Mouse (Mus musculus) heart, postnatal 36 days (tissue): Measurements from ENCODE around the gene Pacsin1. TPM values are rescaled to one million over a fixed set of nuclear protein-coding genes. Genes with fewer than 3 reads are reported as not detected.

Experiments
- DNase-seq, 2 experiments: peaks; one replicate each; pipeline ENCODE4 v3.0.0; 2021 to 2022
- intact Hi-C: fragments of 180-260 bp; cut with DNase I; formaldehyde crosslinking; loops from one replicate; pipeline ENCODE4 v1.15.1; 2025
- total RNA-seq, 2 experiments: library from RNA; stranded (reverse); gene quantifications; 2 replicates each; pipeline ENCODE4 v1.2.3; 2021

Pacsin1 gene
- total RNA-seq: under 1 TPM in 1 of 2 experiments, not detected in 1; 0.49 TPM

DNA sequence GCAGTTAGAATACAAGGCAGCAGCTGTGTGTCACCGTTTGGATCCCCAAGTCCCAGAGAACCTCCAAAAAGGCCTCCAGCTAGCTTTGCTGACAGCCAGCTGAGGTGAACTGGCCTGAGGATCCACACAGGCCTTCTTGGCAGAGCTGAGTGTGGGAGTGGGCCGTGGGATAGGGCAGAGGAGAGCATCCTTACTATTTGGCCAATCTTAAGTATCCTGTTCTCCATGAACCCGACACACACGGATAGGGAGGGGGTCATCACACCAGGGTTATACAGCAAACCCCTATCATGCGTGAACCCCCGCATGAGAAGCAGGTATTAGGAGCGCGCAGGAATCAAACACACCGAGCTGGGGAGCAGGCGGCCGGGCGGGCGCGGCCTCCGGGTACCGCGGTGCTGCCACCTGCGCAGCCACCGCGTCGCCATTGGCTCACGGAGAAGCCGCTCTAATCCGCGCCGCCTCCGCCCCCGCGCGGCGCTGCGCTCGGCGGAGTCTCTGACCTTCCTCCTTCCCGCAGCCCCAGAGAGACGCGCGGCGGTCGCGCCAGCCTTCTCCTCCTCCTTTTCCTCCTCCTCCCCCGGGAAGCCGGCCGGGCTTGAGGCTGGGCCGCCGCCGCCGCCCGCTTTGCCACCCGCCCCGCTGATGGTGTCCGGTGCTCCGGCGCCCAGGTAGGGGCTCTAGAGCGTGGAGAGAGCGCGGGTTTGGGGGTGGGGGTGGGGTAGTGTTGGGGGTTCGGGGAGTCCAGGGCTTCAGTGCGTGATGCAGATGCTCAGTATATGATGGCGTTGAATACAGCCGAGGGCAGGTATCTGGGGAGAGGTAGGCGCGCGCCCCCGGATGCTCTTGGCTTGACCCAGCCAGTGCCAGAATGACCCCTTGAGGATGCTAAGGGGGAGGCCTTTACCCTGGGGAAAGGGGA is at the start of gene Pacsin1:
Gene Pacsin1, plus strand, starts transcription at position 421 of the 922 bp plus-strand sequence.
- no peak for DNase-seq
- intact Hi-C loops: loop anchor here (10.0 kb wide), 1 partner anchor 429 kb away; the partner anchor contains the start of gene Tcp11

DNA sequence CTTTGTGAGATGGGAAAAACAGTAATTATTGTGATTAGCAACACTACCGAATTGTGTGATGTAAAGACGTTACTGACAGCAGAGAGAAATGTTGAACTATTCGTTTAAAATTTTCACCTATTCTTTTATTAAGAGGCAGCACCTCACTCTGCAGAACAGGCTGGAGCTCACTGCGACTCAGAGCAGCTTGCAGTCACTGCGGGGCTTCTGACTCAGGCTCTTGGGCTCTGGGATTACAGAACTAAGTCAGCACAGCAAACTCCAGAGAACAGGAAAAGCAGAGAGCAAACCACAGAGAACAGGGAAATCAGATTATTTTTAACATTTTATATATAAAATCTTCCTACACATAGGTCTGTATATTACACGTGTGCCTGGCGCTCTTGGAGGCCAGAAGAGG is 45.7 kb upstream of the Pacsin1 start:
- DNase-seq: no peak
- intact Hi-C loops: no loop called here

DNA sequence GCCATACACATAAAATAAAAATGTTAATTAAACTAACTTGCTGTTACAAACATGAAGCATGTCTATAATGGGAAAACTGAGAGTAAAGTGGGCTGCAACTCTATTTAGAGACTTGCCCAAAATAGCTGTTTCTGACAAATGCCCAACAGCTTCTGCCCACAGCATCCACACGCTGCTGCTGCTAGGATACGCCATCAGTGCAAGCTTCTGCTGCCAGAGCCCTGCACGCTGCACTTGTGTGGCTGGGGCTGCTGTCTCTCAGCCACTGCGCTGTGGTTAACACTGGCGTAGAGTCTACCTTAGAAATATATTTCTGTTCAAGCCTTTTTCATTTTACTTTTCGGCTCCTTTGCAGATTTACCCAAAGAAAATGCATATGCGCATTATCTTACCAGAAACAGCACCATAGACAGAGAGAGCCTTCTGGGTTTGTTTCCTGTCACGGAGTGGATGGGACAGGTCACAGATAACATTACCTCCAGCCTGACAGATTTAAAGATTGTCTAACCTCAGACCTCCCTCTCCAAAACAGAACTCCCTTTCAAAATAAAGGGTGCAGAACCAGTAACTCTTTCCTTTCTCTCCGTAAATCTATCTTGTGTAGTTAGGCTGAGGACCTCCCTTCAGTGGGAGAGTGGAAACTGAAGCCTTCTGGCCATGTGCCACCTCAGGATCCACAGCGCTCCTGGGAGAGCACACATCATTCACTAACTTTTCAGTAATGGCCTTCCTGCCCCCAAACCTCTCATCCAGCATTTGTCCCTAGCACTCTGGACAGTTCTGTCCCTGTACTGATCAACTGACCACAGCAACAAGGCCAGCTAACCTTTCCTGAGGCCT is 44.4 kb upstream of the Pacsin1 start:
- intact Hi-C loops: no loop called here
- no peak for DNase-seq

DNA sequence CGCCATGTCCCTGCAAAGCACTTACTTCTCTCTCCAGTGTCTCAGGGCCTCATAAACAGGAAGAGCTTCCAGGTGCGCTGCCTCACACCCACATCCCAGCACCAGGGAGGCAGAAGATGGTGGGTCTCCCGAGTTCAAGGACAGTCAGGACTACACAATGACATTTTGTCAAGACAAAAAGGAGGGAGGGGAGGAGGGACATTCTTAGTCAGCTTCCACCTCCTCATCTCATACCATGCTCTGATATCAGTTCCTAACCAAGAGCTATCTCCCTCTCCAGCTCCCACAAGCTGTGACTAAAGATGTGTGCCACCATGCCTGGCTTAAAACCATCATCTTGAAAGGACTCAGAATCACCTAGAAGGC is 43.8 kb upstream of the Pacsin1 start:
- DNase-seq: no peak
- intact Hi-C loops: no loop called here

DNA sequence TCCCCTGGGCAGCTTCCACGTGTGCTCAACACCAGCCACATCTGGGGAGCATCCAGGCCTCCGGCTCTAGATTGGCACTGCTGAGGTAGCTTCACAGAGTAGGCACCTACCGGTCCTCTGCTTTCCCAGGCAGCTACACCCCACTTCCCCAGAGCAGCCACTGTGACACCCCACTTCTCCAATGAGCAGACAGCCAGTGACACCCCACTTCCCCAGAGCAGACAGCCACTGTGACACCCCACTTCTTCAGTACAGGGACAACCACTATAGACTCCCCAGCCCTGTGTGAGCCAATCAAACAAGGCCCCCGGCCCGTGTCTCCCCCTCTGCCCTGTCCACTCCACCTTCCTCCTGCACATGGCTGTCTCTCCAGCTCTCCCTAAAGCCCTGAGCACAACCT is 43.3 kb upstream of the Pacsin1 start:
- DNase-seq: no peak
- intact Hi-C loops: no loop called here

DNA sequence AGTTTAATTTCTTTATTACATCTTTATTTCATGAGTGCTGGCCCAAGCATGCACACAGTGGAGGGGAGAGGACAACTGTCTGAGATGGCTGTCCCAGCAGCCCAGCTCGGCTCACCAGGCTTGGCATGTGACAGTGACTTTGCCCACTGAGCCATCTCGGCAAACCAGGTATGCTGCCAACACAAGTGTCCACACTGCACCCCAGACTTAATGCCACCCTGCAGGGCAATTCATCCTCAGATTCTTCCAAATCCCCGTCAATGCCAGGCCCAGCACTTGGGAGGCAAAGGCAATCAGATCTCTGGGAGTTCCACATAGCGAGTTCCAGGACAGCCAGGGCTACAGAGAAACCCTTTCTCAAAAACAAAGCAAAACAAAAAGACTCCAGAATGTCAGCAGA is 42.3 kb upstream of the Pacsin1 start:
- intact Hi-C loops: no loop called here
- no peak for DNase-seq

DNA sequence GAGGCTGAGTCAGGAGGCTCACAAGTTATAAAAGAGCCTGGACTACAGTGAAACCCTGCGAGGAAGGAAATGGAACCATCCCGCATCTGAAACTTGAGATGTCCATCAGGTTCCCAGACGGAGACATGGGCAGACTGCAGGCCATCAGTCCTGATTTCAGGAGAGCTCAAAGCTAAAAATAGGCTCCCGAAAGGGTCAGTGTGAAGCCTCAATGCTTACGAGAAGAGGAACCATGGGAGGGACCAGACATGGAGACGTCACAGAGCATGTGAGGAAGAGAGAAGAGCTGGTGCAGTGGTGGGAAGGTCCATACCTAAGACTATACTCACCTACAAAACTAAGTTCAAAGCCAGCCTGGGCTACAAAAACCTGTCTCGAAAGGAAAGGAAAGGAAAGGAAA is 39.9 kb upstream of the Pacsin1 start:
- DNase-seq: no peak
- intact Hi-C loops: loop anchor here (2.0 kb wide), 1 partner anchor 17 kb away; no protein-coding TSS in a partner anchor

DNA sequence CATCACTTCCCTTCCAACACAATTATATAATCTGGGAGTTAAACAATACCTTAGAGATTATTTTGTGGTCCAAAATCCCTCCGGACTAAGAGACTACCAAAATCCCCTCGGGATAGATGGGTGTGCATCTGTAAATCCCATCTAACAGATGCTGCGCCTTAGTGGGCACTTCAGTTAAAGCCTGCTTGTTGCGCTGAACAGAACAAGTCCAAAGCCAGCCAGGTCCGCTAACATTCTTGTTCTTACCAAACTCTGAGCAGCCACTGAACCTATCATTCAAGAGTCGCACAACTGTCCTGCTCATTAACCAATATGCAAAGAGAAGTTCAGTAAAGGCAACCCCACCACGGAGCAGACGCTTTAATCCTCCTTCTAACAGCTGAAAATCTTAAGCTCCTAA is 34.1 kb upstream of the Pacsin1 start:
- intact Hi-C loops: loop anchor here (5.0 kb wide), 1 partner anchor 34 kb away; no protein-coding TSS in a partner anchor
- no peak for DNase-seq

DNA sequence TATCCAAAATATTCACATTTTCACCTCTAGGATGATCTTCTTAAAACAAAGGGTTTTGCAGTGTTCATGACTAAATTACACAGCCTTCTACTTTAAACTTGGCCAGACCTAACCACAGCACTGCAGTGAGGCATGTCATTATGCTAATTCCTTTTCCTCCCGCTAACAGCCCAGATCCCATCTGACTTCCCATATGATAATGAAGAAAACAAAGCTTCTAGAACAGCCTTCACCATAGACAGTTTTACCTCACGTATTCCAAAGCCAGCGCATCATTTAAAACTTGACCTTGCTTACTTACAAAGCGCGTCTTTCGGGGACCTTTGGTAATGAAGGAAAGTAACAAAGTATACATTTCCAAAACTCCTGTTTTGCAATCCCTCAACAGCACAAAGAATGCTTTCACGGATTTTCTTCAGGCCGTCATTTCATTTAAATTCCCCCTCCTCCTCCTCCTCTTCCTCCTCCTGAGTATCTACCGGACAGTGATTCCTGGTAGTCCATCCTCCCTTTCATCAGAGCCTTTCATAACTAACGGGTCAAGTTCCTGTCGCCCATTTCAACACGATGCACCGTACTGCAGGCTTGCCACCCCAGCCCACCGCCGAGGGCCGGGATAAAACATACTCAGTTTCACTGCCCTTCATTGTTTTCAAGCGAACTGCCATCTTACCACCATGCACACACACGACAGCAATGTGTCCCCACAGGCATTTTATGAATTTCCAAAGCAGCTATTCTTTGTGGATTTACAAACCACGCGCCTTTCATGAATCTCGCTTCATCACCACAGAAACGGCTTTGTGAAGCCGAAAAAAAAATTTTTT is 33.4 kb upstream of the Pacsin1 start:
- intact Hi-C loops: loop anchor here (5.0 kb wide), 1 partner anchor 35 kb away; no protein-coding TSS in a partner anchor
- no peak for DNase-seq

DNA sequence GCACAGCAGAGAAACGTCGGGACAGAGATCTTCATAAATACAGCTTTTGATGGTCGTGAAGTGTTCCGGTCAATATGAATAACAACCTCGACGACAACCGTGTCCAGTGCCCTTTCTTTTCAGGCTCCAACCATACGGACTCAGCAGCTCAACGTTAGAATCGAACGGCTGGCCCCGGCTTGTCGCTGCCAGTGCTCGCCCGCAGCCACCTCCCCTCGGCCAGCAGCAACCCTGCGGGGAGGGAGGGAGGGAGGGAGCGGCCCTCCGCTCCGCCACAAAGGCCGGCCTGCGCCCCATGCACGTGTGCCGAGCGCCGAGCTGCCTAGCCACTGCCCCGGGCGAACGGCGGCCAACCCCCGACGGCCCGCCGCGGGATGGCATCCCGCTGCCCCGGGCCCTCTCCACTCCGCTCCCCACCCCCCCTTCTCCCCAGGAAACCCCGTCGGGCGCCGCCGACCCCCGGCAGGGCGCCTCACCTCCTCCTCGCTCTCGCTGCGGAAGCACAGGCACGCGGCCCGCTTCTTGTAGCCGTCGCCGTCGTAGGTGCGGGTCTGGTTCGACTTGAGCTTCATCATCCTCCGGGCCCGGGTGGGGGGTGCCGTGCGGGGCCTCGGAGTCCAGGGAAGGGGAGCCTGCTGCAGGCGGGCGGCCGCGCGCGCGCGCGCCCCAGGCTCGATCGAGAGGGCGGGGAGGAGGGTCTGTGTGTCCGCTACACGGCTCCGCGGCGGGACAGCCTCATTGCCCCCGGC is 32.5 kb upstream of the Pacsin1 start:
- intact Hi-C loops: loop anchor here (5.0 kb wide), 1 partner anchor 35 kb away; no protein-coding TSS in a partner anchor
- peak; percentile 36 to 60 for DNase-seq

DNA sequence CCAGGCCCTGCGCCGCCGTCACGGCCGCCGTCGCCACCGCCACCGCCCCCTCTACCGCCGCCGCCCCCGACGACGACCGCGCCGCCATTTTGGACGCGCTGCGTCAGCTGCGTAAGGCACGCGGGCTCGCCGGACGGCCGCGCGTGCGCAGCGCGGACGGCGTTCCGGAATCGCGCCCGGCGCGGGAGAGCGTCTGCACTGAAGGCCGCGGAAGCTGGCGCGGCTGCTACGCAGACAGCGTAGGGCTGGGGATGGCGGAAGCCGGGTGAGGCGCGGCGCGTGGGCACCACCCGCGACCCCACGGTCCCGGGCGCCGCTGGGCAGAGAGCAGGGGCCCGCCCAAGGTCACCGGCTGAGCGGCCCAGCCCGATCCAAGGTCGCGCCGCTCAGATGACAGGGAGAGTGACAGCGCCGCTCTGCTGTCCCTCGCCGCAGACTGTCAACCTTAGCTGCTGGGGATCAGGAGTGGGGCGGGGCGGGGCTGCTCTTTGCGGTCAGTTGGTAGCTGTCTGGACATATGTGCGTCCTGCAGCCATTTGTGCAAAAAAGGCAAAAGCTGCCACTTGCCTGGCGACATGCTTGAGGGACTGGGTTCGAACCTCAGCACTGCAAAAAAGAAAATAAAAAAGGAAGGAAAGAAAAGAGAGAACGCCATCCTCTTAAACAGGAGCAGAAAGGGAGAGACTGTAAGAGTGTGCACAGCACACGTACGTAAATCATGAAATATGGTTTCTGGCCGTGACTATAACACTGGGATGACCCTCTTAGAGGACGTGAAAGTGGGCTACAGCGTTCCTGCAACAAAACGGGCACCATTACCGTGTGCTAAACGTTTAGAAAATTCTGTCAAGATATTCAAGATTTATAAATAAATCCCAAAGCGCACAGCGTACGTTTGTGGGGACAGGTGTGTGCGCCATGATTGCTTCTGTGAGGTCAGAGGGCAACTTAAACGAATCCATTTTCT is 31.7 kb upstream of the Pacsin1 start, which contains the start of gene Nudt3:
Gene Nudt3, minus strand, starts transcription at position 136 of the 967 bp plus-strand sequence.
- peak; percentile 92 to 95 for DNase-seq
- intact Hi-C loops: loop anchor here (5.0 kb wide), 1 partner anchor 36 kb away; no protein-coding TSS in a partner anchor

DNA sequence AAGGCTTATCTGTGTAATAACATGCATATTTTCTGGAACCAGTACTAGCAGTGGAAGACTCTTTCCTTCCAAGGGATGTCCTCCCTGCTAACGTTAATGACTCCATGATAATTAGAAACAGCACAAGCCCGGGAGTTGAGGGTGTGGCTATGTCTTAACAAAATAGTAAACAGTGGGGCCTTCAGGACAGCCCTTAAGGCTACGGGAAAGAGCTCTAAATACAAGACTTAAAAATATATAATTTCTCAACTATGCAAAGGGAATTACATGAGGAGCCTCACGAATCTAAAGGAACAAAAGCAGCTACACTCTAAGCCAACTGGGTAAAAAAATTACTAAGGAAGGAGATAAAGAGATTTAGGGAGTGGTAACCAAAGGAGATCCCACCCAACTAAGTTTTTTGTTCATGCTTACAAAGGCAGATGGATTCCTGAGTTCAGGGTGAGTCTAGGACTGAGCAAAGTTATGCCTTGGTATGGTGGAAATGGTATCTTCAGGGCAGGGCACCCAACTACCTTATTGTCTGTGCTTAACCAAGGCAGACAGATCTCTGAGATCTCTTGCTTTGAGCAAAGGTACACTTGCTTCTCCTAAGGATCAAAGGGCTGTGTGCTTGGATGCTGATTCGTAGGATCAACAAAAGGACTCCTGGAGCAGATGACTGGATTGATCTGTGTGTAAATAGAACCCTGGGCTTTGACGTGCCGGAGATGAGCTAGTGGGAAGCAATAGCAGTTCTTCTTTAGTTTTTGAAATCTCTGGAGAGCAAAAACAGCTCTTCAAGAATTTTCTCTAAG is 29.7 kb upstream of the Pacsin1 start:
- intact Hi-C loops: no loop called here
- no peak for DNase-seq

DNA sequence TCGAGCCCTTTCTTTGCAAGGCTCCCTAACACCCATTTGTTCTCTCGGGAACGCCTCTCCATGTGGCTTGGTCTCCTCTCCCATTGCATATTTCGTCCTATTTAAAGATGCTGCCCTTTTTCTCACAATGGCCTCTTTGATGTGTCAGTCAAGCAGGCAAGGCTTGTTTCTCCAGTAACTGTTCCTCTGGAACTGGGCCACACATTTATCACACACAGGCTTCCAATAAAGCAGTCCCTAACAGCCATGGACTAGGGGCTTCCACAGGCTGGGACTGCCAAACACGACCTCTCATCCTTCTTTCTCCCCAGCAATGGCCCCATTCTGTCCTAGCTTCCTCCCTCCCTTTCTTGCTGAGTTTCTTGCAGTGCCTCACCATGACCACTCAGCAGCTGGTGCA is 28.6 kb upstream of the Pacsin1 start:
- intact Hi-C loops: no loop called here
- no peak for DNase-seq

DNA sequence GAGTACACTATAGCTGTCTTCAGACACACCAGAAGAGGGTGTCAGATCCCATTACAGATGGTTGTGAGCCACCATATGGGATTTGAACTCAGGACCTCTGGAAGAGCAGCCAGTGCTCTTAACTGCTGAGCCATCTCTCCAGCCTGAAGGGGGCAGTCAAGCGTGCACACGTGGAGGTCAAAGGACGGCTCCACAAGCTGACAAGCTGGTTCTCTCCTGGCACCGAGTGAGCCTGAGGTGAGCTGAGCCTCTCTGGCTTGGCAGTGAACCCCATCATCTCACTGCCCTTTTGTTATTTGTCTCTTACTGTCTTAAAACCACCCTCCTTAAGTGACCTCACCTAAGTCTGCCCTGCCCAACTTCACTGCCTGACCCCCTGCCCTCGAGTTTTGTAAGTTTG is 27.9 kb upstream of the Pacsin1 start:
- intact Hi-C loops: no loop called here
- no peak for DNase-seq

DNA sequence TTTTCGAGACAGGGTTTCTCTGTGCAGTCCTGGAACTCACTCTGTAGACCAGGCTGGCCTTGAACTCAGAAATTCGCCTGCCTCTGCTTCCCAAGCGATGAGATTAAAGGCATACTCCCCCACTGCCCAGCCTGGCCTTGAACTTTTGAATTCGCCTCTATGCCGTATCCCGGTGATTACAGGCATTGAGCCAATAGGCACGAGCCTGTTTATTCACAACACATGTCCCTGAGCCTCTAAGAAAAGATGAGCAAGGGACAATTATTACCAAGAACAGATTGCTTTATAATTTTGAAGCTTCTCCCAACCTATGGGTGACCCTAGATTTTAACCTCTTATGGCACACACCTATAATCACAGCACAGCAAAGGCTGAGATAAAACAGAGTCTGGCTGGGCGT is 26.9 kb upstream of the Pacsin1 start:
- no peak for DNase-seq
- intact Hi-C loops: no loop called here

DNA sequence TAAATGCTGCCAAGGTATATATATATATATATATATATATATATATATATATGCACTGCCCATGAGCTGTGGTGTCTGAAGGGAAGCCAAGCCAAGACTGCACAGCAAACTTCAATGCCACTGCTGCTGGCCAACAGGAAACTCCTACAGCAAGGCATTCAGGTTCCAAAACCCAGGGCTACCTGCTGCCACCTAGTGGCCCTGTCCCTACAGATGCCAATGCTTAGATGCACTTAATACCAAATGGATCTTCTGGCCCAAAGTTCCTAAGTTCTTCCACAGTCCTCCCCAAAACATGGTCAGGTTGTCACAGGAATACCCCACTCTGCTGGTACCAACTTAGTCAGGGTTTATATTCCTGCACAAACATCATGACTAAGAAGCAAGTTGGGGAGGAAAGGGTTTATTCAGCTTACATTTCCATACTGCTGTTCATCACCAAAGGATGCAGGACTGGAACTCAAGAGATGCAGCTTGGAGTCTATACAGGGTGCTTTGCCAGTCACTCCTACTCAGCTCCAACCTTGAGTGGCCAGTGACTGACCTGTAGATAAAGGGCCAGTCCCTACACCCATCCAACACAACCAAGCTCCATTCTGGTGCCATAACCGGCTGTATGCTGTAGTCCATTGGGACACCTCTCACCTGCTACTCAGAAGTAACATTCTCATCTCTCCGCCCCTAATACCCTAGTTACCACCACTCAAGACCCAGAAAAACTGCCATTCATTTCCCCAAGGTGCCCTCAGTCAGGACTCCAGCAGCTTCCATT is 25.9 kb upstream of the Pacsin1 start:
- peak; percentile 81 to 88 for DNase-seq
- intact Hi-C loops: loop anchor here (1.0 kb wide), 2 partner anchors 64 to 95 kb away; partner anchors contain the start of gene AI413582
